Mouse (Mus musculus) left cerebral cortex, adult 2 months (tissue): Measurements from ENCODE around the gene Pla2g16. TPM values are rescaled to one million over a fixed set of nuclear protein-coding genes. Genes with fewer than 3 reads are reported as not detected.

Source experiments
- DNase-seq, 2 experiments: peaks; one replicate each; pipeline ENCODE4 v3.0.0; 2021 to 2022; ENCODE audit warnings: low spot score in 2 of 2, mixed read lengths in 1 of 2; ENCODE audit errors: extremely low spot score in 1 of 2
- H3K27ac ChIP-seq: fragments of 200-600 bp; 2 replicates; pipeline ENCODE4 v1.8.1; 2022
- H3K4me3 ChIP-seq: fragments of 200-600 bp; 2 replicates; pipeline ENCODE4 v1.8.1; 2022
- CTCF ChIP-seq: fragments of 200-600 bp; IDR thresholded peaks from 2 replicates; pipeline ENCODE4 v1.8.1; 2022; ENCODE audit warnings: antibody characterized with exemption, mild to moderate bottlenecking, moderate library complexity
- intact Hi-C: fragments of 180-260 bp; cut with DNase I; formaldehyde crosslinking; loops from one replicate; pipeline ENCODE4 v1.15.1; 2025
- total RNA-seq, 2 experiments: library from RNA; stranded (reverse); gene quantifications; 2 replicates each; pipeline ENCODE4 v1.2.3; 2021

The Pla2g16 gene
- total RNA-seq, 2 experiments from 2014 or later = 26.8 to 30.8 TPM

GRCm38 (mm10) chr19:7601551-7601950, 44.3 kb downstream of the Pla2g16 start:
- no peak overlapping the region for H3K27ac ChIP-seq
- intact Hi-C loops = no loop called here
- no peak for TF ChIP-seq CTCF
- H3K4me3 ChIP-seq = no peak overlapping the region
- DNase-seq = no peak

GRCm38 (mm10) chr19:7604107-7604506, 46.8 kb downstream of the Pla2g16 start:
- no peak for DNase-seq
- intact Hi-C loops = no loop called here
- TF ChIP-seq CTCF = no peak
- Histone ChIP-seq H3K27ac (no peak overlapping the region), H3K4me3 (no peak overlapping the region)

- no peak for TF ChIP-seq CTCF
- Histone ChIP-seq H3K27ac (no peak overlapping the region), H3K4me3 (no peak overlapping the region)
- no peak for DNase-seq
- intact Hi-C loops = no loop called here
Observed at GRCm38 (mm10) chr19:7605013-7605412, 47.8 kb downstream of the Pla2g16 start.

GRCm38 (mm10) chr19:7605930-7606783, 48.9 kb downstream of the Pla2g16 start:
- Histone ChIP-seq H3K27ac (peak overlapping the region; percentile 1; the same call in 1 of the 2 replicates), H3K4me3 (peak overlapping the region; percentile 35)
- peak; percentile 43 to 61 for DNase-seq
- intact Hi-C loops = no loop called here
- no peak for TF ChIP-seq CTCF

- intact Hi-C loops = no loop called here
- no peak for TF ChIP-seq CTCF
Observed at GRCm38 (mm10) chr19:7606801-7607689, 49.8 kb downstream of the Pla2g16 start, which contains the start of gene Lgals12. TSS of gene Lgals12 (minus strand) at chr19:7607193.

GRCm38 (mm10) chr19:7607690-7608201, 50.5 kb downstream of the Pla2g16 start:
- H3K27ac ChIP-seq = no peak overlapping the region
- intact Hi-C loops = no loop called here
- TF ChIP-seq CTCF = no peak
- H3K4me3 ChIP-seq = no peak overlapping the region
- DNase-seq = no peak

More at GRCm38 (mm10) chr19:7606801-7607689, 49.8 kb downstream of the Pla2g16 start, which contains the start of gene Lgals12:
- H3K4me3 ChIP-seq = peak within 1 kb of the TSS; percentile 35
- peak; percentile 42 to 63 for DNase-seq
- H3K27ac ChIP-seq = peak within 1 kb of the TSS; percentile 1; the same call in 1 of the 2 replicates

- DNase-seq = peak; percentile 69 to 74
- Histone ChIP-seq H3K27ac (no peak within 1 kb of the TSS), H3K4me3 (peak within 1 kb of the TSS; percentile 48)
- intact Hi-C loops = no loop called here
- TF ChIP-seq CTCF = peak; percentile 9
Observed at GRCm38 (mm10) chr19:7611942-7612757, 54.9 kb downstream of the Pla2g16 start, which contains the start of gene Hrasls5. TSS of gene Hrasls5 (plus strand) at chr19:7612541.

- no peak for TF ChIP-seq CTCF
- no peak for DNase-seq
- intact Hi-C loops = no loop called here
- Histone ChIP-seq H3K27ac (no peak overlapping the region), H3K4me3 (no peak overlapping the region)
Observed at GRCm38 (mm10) chr19:7613151-7613550, 55.9 kb downstream of the Pla2g16 start.

- TF ChIP-seq CTCF = no peak
- intact Hi-C loops = no loop called here
- Histone ChIP-seq H3K4me3 (no peak overlapping the region), H3K27ac (no peak overlapping the region)
- DNase-seq = no peak
Observed at GRCm38 (mm10) chr19:7616231-7616930, 59.1 kb downstream of the Pla2g16 start.

DNA sequence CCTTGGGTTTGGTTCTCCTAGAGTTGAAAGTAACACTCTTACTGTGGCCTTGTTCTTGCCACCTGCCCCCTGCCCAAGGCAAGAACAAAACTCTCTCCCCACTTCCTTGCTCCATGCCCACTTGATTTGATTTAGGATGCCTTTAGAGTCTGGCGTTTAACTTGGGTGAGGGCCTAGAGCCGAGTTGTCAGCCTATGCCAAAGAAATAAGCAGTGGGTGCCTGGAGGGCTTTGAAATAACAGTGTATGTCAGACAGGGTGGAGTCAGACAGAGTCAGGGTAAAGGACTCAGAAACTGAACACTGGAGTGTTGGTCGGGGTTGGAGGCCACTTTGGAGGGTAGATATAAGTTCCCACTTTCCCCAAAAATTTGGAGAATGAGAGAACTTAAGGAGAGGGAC, 59.8 kb downstream of the Pla2g16 start:
- DNase-seq = no peak
- no peak for TF ChIP-seq CTCF
- no peak overlapping the region for H3K4me3 ChIP-seq
- intact Hi-C loops = loop anchor here (1.0 kb wide), 1 partner anchor 88 kb away; no protein-coding TSS in a partner anchor
- no peak overlapping the region for H3K27ac ChIP-seq
